In the genomic region with DNA sequence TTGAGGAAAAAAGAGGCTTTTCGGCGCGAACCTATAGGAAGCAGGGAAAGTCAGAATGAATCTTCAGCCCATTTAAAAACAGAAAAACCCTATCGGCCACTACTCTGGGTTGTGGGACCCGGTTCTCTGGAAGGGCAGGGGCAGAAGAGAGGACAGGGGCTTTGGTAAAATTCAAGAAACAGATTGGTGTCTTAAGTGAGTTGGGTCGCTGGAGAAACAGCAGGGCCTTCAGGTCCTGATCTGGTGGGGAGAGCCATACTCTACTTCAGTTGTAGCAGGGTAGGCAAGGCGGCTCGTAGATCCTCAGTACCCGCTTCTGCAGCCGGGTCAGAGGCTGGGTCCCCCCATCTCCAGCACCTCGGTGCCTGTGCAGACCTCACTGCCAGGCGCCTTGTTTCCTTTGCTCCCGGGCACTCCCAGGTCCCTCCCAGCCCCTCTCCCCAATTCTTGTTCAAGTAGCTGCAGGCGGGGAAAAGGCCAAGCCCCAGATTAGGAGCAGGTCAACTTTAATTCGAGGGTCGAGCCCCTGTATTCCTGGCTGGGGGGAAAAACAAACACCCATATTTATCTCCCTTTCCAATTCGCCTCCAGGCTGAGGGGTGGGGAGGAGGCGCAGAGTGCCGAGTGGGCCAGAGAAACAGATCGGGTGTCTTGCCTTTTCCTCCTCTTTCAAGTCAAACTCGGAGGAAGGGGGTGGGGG, we compare ENCODE assay signal across 8 mouse cellular contexts. TPM values are rescaled to one million over a fixed set of nuclear protein-coding genes. Genes with fewer than 3 reads are reported as not detected.
DNase-seq lines count a peak whose midpoint lies in the region; ATAC-seq and TF ChIP-seq lines count a peak whose summit lies in the region.

No protein-coding gene starts in this region.

- peak overlapping the region; percentile 75 for H3K4me2 ChIP-seq in lung, postnatal 0 days (replicated peaks; ENCODE audit: low read depth, low read length)

- peak overlapping the region; percentile 62 for H3K4me3 ChIP-seq in lung, postnatal 0 days (ENCODE audit: low read depth, low read length)

- peak overlapping the region; percentile 34; the same call in 1 of the 2 replicates for H3K9ac ChIP-seq in lung, postnatal 0 days (replicated peaks; ENCODE audit: low read depth)

- TF ChIP-seq EP300 in lung, postnatal 0 days (IDR thresholded peaks at IDR 0.05): no peak

- H3K27me3 ChIP-seq in lung, postnatal 0 days (replicated peaks; ENCODE audit: insufficient read depth, low read length): no peaks in the 10 kb centered on the region

- H3K36me3 ChIP-seq in lung, postnatal 0 days (ENCODE audit: insufficient read depth, low read length): no peaks in the 10 kb centered on the region

- 21% methylated on average over 21 of the region's 21 CpGs for WGBS in lung, postnatal 0 days

- H3K9me3 ChIP-seq in lung, postnatal 0 days (ENCODE audit: low read length): no peaks in the 10 kb centered on the region

- DNase-seq in 3T3-L1 (ENCODE audit: low read depth, low spot score) (peak; percentile 55), NIH3T3 (ENCODE audit: low read depth) (peak; percentile 47)
- DNase-seq in heart, postnatal 25 days (ENCODE audit: low spot score): peak; percentile 6
- no peak for DNase-seq in lung, postnatal 0 days (ENCODE audit: low spot score)
- no peak for DNase-seq in right cerebral cortex, adult 18-20 months
- no peak for DNase-seq in gastrocnemius, postnatal 4 days (ENCODE audit: low spot score in 2 of 2)

- no peak overlapping the region for H3K27ac ChIP-seq in lung, postnatal 0 days (ENCODE audit: low read length)

- H3K4me1 ChIP-seq in lung, postnatal 0 days (ENCODE audit: insufficient read depth, low read depth, low read length): no peaks in the 10 kb centered on the region

- intact Hi-C loops in heart, postnatal 25 days (cut with DNase I): loop anchor here (10.0 kb wide), 1 partner anchor 476 kb away; the partner anchor contains the start of gene BC052040

- TF ChIP-seq CTCF in lung, postnatal 0 days (IDR thresholded peaks at IDR 0.05): no peak

- no peak for ATAC-seq in lung, postnatal 0 days
- ATAC-seq in frontal cortex, adult (ENCODE audit: low TSS enrichment): no peak
- ATAC-seq in monocyte, adult 5-6 weeks (replicated peaks; ENCODE audit: insufficient number of reproducible peaks, low FRiP score, low TSS enrichment, poor library complexity, severe bottlenecking): no peak

RNA-seq across cellular contexts. Expression of gene Meis2, which starts 4.8 kb away (rescaled TPM):
- 10 to 100 TPM; 22.3 to 23.0 TPM for total RNA-seq in heart, postnatal 25 days (2021)
- 12.0 and 16.2 TPM in 2 replicates for polyA plus RNA-seq in lung, postnatal 0 days (2015; fragmentation: Nextera tagmentation; extraction: Ambion mirVana)
- not detected in 3 replicates for total RNA-seq in monocyte, adult 5-6 weeks (2017)
- 1 to 10 TPM; 5.1 to 6.7 TPM for total RNA-seq in gastrocnemius, postnatal 4 days (2021)

Comparison
In these comparisons a context has a peak if more than half of its experiments do, and no peak if none do; other contexts are left out.
1. DNase-seq: peak in 3T3-L1 (single experiment), NIH3T3 (single experiment) and heart, postnatal 25 days (single experiment); none in lung, postnatal 0 days (single experiment), right cerebral cortex, adult 18-20 months (single experiment) and gastrocnemius, postnatal 4 days (0 of 2).